Mouse (Mus musculus) left cerebral cortex, postnatal 36 days (tissue): ENCODE measurements around the gene Gm21981. TPM values are rescaled to one million over a fixed set of nuclear protein-coding genes. Genes with fewer than 3 reads are reported as not detected.

Experiments
- DNase-seq, 2 experiments: peaks; one replicate each; pipeline ENCODE4 v3.0.0; 2021 to 2022; ENCODE audit warnings: low spot score in 2 of 2, mixed read lengths in 1 of 2
- intact Hi-C: fragments of 180-260 bp; cut with DNase I; formaldehyde crosslinking; loops from one replicate; pipeline ENCODE4 v1.15.1; 2025
- total RNA-seq, 2 experiments: library from RNA; stranded (reverse); gene quantifications; 2 replicates each; pipeline ENCODE4 v1.2.3; 2021

Gm21981 gene
- total RNA-seq, 2 experiments from 2014 or later: 5.2 to 6.2 TPM

GRCm38 (mm10) chr17:47706196-47706595 is 11.9 kb upstream of the Gm21981 start:
- intact Hi-C loops: no loop called here
- DNase-seq: no peak

- no peak for DNase-seq
- intact Hi-C loops: no loop called here
Observed at GRCm38 (mm10) chr17:47704692-47705091, 10.4 kb upstream of the Gm21981 start.

- no peak for DNase-seq
- intact Hi-C loops: no loop called here
Observed at GRCm38 (mm10) chr17:47703556-47703955, 9.3 kb upstream of the Gm21981 start.

GRCm38 (mm10) chr17:47702548-47703345 is 8.5 kb upstream of the Gm21981 start:
- no peak for DNase-seq
- intact Hi-C loops: no loop called here

- no peak for DNase-seq
- intact Hi-C loops: no loop called here
Observed at GRCm38 (mm10) chr17:47701793-47702192, 7.5 kb upstream of the Gm21981 start.

- intact Hi-C loops: no loop called here
- no peak for DNase-seq
Observed at GRCm38 (mm10) chr17:47699055-47699454, 4.8 kb upstream of the Gm21981 start.

- DNase-seq: no peak
- intact Hi-C loops: no loop called here
Observed at GRCm38 (mm10) chr17:47698156-47698555, 3.9 kb upstream of the Gm21981 start.

GRCm38 (mm10) chr17:47695337-47695710 is 1.1 kb upstream of the Gm21981 start:
- DNase-seq: no peak
- intact Hi-C loops: no loop called here

GRCm38 (mm10) chr17:47694503-47695336 is 465 bp upstream of the Gm21981 start, which contains the start of gene Prickle4:
Gene Prickle4 (minus strand): TSS chr17:47694736.
- peak; percentile 96 for DNase-seq
- intact Hi-C loops: no loop called here

GRCm38 (mm10) chr17:47693671-47694441 is 399 bp downstream of the Gm21981 start:
- intact Hi-C loops: no loop called here
- DNase-seq: no peak

- intact Hi-C loops: no loop called here
- no peak for DNase-seq
Observed at GRCm38 (mm10) chr17:47691650-47692049, 2.6 kb downstream of the Gm21981 start.

- no peak for DNase-seq
- intact Hi-C loops: loop anchor here (5.0 kb wide), 3 partner anchors 63 to 183 kb away; partner anchors contain the start of genes Bysl, Ccnd3, Gm20517 and Med20
Observed at GRCm38 (mm10) chr17:47689894-47690293, 4.4 kb downstream of the Gm21981 start.

- intact Hi-C loops: loop anchor here (5.0 kb wide), 3 partner anchors 62 to 182 kb away; partner anchors contain the start of genes Bysl, Ccnd3, Gm20517 and Med20
Observed at GRCm38 (mm10) chr17:47688608-47689575, 5.4 kb downstream of the Gm21981 start, which contains the start of gene Frs3. Gene Frs3 (plus strand): TSS chr17:47689030.

GRCm38 (mm10) chr17:47688344-47688607 is 6.0 kb downstream of the Gm21981 start, which contains the start of gene Tomm6:
Gene Tomm6 (minus strand): TSS chr17:47688386.
- intact Hi-C loops: loop anchor here (5.0 kb wide), 3 partner anchors 61 to 181 kb away; partner anchors contain the start of genes Bysl, Ccnd3, Gm20517 and Med20
- no peak for DNase-seq

More at GRCm38 (mm10) chr17:47688608-47689575, 5.4 kb downstream of the Gm21981 start, which contains the start of gene Frs3:
- peak; percentile 81 to 86 for DNase-seq

GRCm38 (mm10) chr17:47687409-47688343 is 6.6 kb downstream of the Gm21981 start:
- DNase-seq: peak; percentile 95 to 96
- intact Hi-C loops: loop anchor here (5.0 kb wide), 3 partner anchors 60 to 180 kb away; partner anchors contain the start of genes Bysl, Ccnd3, Gm20517 and Med20

- intact Hi-C loops: no loop called here
- DNase-seq: no peak
Observed at GRCm38 (mm10) chr17:47682836-47683235, 11.4 kb downstream of the Gm21981 start.

GRCm38 (mm10) chr17:47678702-47679101 is 15.6 kb downstream of the Gm21981 start:
- intact Hi-C loops: no loop called here

More at GRCm38 (mm10) chr17:47678702-47679101, 15.6 kb downstream of the Gm21981 start:
- no peak for DNase-seq
